Mouse (Mus musculus): Measurements from ENCODE around the gene Ap3b1.

Gene Ap3b1

GRCm38 (mm10) chr13:94454131-94454530 is 95.4 kb downstream of the Ap3b1 start:
- no peak for DNase-seq (ENCODE audit: low spot score)

- DNase-seq (ENCODE audit: low spot score), result no peak
These were observed 100.4 kb downstream of the Ap3b1 start for GRCm38 (mm10) chr13:94459143-94459542.

GRCm38 (mm10) chr13:94464221-94464620 is 105.5 kb downstream of the Ap3b1 start:
- DNase-seq (ENCODE audit: low spot score), result no peak

- DNase-seq (ENCODE audit: low spot score), result no peak
These were observed 109.8 kb downstream of the Ap3b1 start for GRCm38 (mm10) chr13:94468551-94468950.

GRCm38 (mm10) chr13:94471009-94471672 is 112.4 kb downstream of the Ap3b1 start:
- DNase-seq (ENCODE audit: low spot score), result no peak

GRCm38 (mm10) chr13:94476208-94476607 is 117.4 kb downstream of the Ap3b1 start:
- DNase-seq (ENCODE audit: low spot score), result no peak

GRCm38 (mm10) chr13:94480256-94480655 is 121.5 kb downstream of the Ap3b1 start:
- no peak for DNase-seq (ENCODE audit: low spot score)

- no peak for DNase-seq (ENCODE audit: low spot score)
These were observed 131.9 kb downstream of the Ap3b1 start for GRCm38 (mm10) chr13:94490684-94491083.

- DNase-seq (ENCODE audit: low spot score), result no peak
These were observed 132.4 kb downstream of the Ap3b1 start for GRCm38 (mm10) chr13:94491159-94491558.

- DNase-seq (ENCODE audit: low spot score), result no peak
These were observed 138.8 kb downstream of the Ap3b1 start for GRCm38 (mm10) chr13:94497521-94497920.

- DNase-seq (ENCODE audit: low spot score), result no peak
These were observed 147.7 kb downstream of the Ap3b1 start for GRCm38 (mm10) chr13:94506411-94506810.

GRCm38 (mm10) chr13:94508344-94508743 is 149.6 kb downstream of the Ap3b1 start:
- DNase-seq (ENCODE audit: low spot score), result no peak

- peak; percentile 61 for DNase-seq (ENCODE audit: low spot score)
These were observed 154.5 kb downstream of the Ap3b1 start for GRCm38 (mm10) chr13:94513157-94513767.

- DNase-seq (ENCODE audit: low spot score), result no peak
These were observed 155.1 kb downstream of the Ap3b1 start for GRCm38 (mm10) chr13:94513898-94514297.

- no peak for DNase-seq (ENCODE audit: low spot score)
These were observed 156.2 kb downstream of the Ap3b1 start for GRCm38 (mm10) chr13:94514992-94515391.

- no peak for DNase-seq (ENCODE audit: low spot score)
These were observed 157.8 kb downstream of the Ap3b1 start for GRCm38 (mm10) chr13:94516532-94516931.

- no peak for DNase-seq (ENCODE audit: low spot score)
These were observed 159.4 kb downstream of the Ap3b1 start for GRCm38 (mm10) chr13:94518176-94518575.

- DNase-seq (ENCODE audit: low spot score), result no peak
These were observed 160.5 kb downstream of the Ap3b1 start for GRCm38 (mm10) chr13:94519276-94519675.

- peak; percentile 32 for DNase-seq (ENCODE audit: low spot score)
These were observed 164.5 kb downstream of the Ap3b1 start for GRCm38 (mm10) chr13:94523213-94523612.

- peak; percentile 38 for DNase-seq (ENCODE audit: low spot score)
These were observed 166.0 kb downstream of the Ap3b1 start for GRCm38 (mm10) chr13:94524669-94525238.

- DNase-seq (ENCODE audit: low spot score), result no peak
These were observed 170.4 kb downstream of the Ap3b1 start for GRCm38 (mm10) chr13:94529138-94529537.

GRCm38 (mm10) chr13:94533516-94533915 is 174.8 kb downstream of the Ap3b1 start:
- DNase-seq (ENCODE audit: low spot score), result no peak

- DNase-seq (ENCODE audit: low spot score), result no peak
These were observed 178.6 kb downstream of the Ap3b1 start for GRCm38 (mm10) chr13:94537336-94537735.
